Mouse (Mus musculus): ENCODE measurements at regions not wholly inside any gene's neighbourhood (a gene's known extent, or its start where the extent isn't known, plus 50 kb on each side); places are given as distances from the start of the nearest gene placed in this dataset.
A peak's percentile ranks its signal among the peaks of the same experiment; 100 is the strongest.

DNA sequence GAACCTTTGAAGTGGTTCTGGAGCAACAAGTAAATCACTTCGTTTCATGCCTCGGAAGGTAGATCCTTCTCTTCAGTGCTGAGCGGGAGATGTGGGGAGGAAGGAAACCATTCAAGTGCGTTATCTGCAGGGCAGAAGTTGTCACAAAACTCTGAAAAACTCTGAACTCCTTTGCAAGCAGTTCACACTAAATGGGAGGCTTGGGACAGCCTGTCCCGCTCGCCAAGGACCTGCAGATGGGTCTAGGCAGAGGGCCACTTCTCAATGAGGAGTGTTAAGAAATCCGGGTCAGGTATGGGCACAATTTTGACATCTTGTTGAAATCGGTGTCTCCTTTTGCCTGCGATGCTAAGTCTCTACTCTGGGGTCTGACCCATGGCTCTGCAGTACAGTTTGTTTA is 58.6 kb upstream of the Gm10295 start:
- DNase-seq = no peak

GRCm38 (mm10) chr7:71409061-71409460 is 57.8 kb upstream of the Gm10295 start:
- DNase-seq = peak; percentile 35

- no peak for DNase-seq
Measured at GRCm38 (mm10) chr7:71406283-71406682, 55.0 kb upstream of the Gm10295 start.

All from lung, postnatal 36 days (tissue).